Mouse (Mus musculus) liver, embryonic 14.5 days (tissue): Measurements from ENCODE around the gene Eva1c.
A peak's percentile ranks its signal among the peaks of the same experiment; 100 is the strongest.

Experiments used
- CTCF ChIP-seq: IDR thresholded peaks from 2 replicates; pipeline ENCODE4 v1.5.1; 2016; ENCODE audit warnings: antibody characterized with exemption, low read depth, control low read depth
- EP300 ChIP-seq: IDR thresholded peaks from 2 replicates; pipeline ENCODE4 v1.6.1; 2016; ENCODE audit warnings: antibody characterized with exemption, low read depth

GRCm38 (mm10) chr16:90934193-90934686 lies 107.7 kb downstream of the Eva1c start:
- peak; percentile 34; the same call in 1 of the 2 replicates for TF ChIP-seq CTCF
- no peak for TF ChIP-seq EP300
